Mouse (Mus musculus) hindbrain, embryonic 12.5 days (tissue): ENCODE measurements at regions not wholly inside any gene's neighbourhood (a gene's known extent, or its start where the extent isn't known, plus 50 kb on each side); places are given as distances from the start of the nearest gene placed in this dataset.
A peak's percentile ranks its signal among the peaks of the same experiment; 100 is the strongest.

Experiments used
- ATAC-seq: fragments of 200-750 bp; cut with Nextera tagmentation; 2 replicates; pipeline ENCODE4 v1.8.0; 2017; ENCODE audit warnings: moderate TSS enrichment; ENCODE audit not compliant: low FRiP score
- H3K27ac ChIP-seq: fragments of 300-500 bp; sonication (generic); 2 replicates; pipeline ENCODE4 v1.5.1; 2016; ENCODE audit warnings: mild to moderate bottlenecking
- H3K27me3 ChIP-seq: fragments of 300-500 bp; sonication (generic); 2 replicates; pipeline ENCODE4 v1.6.1; 2016; ENCODE audit warnings: mild to moderate bottlenecking
- H3K36me3 ChIP-seq: fragments of 300-500 bp; sonication (generic); 2 replicates; pipeline ENCODE4 v1.6.1; 2016; ENCODE audit warnings: mild to moderate bottlenecking
- H3K4me1 ChIP-seq: fragments of 300-500 bp; sonication (generic); 2 replicates; pipeline ENCODE4 v1.6.1; 2016
- H3K4me2 ChIP-seq: fragments of 300-500 bp; sonication (generic); replicated peaks from 2 replicates; pipeline ENCODE4 v1.6.1; 2016; ENCODE audit warnings: mild to moderate bottlenecking
- H3K4me3 ChIP-seq: fragments of 300-500 bp; sonication (generic); 2 replicates; pipeline ENCODE4 v1.5.1; 2016; ENCODE audit warnings: mild to moderate bottlenecking
- H3K9ac ChIP-seq: fragments of 300-500 bp; sonication (generic); 2 replicates; pipeline ENCODE4 v1.6.1; 2016; ENCODE audit warnings: mild to moderate bottlenecking, moderate library complexity
- H3K9me3 ChIP-seq: fragments of 300-500 bp; sonication (generic); replicated peaks from 2 replicates; pipeline ENCODE4 v1.6.1; 2016; ENCODE audit warnings: mild to moderate bottlenecking
- WGBS: fragments of 180-500 bp; shearing (Covaris S2); methylation state at CpG from one replicate; pipeline ENCODE4 v1.1.7; 2016; 5-methylcytosine and 5-hydroxymethylcytosine counted together

DNA sequence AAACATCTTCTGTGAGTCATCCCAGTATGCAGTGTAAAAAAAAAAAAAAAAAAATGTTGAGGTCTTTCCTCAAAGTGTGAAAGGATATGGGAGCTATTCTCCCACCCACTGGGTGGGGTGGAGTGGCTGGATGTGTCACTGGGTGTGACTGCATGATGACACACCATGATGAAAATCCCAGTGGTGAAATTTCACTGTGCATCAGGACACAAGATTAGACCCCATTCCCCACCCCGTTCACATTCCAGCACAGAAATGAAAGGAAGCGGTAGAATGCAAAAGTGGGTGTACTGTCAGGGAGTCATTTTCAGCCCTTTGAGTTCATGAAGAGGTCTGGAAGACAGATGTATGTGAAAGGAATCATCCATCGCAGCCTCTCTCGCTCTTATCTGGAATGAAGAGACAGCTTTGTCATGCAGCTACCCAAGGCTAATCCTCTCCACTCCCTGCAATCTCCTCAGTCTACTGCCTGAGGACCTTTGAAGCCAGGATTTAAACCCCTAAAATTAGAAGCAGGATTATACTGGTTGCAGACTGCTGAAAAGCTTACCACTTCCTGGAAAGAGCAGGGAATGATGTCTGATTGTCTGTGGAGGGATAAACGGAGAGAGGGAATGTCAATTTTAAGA, 405.6 kb upstream of the Atp2b1 start:
- Histone ChIP-seq H3K27ac (no peak overlapping the region), H3K9ac (no peak overlapping the region), H3K4me1 (no peaks in the 10 kb centered on the region), H3K27me3 (no peaks in the 10 kb centered on the region), H3K36me3 (no peaks in the 10 kb centered on the region), H3K4me2 (no peak overlapping the region), H3K9me3 (no peaks in the 10 kb centered on the region), H3K4me3 (no peak overlapping the region)
- no peak for ATAC-seq
- WGBS: 59% methylated on average over 5 of the region's 5 CpGs

- no peak overlapping the region for H3K4me2 ChIP-seq
- H3K4me3 ChIP-seq: no peak overlapping the region
- no peaks in the 10 kb centered on the region for H3K36me3 ChIP-seq
- H3K9me3 ChIP-seq: no peaks in the 10 kb centered on the region
- WGBS: 89% methylated on average over 1 of the region's 1 CpGs
- no peak overlapping the region for H3K9ac ChIP-seq
- H3K27me3 ChIP-seq: no peaks in the 10 kb centered on the region
- no peak for ATAC-seq
- no peak overlapping the region for H3K27ac ChIP-seq
- no peaks in the 10 kb centered on the region for H3K4me1 ChIP-seq
Measured at GRCm38 (mm10) chr10:98514836-98515235, 399.4 kb upstream of the Atp2b1 start.

DNA sequence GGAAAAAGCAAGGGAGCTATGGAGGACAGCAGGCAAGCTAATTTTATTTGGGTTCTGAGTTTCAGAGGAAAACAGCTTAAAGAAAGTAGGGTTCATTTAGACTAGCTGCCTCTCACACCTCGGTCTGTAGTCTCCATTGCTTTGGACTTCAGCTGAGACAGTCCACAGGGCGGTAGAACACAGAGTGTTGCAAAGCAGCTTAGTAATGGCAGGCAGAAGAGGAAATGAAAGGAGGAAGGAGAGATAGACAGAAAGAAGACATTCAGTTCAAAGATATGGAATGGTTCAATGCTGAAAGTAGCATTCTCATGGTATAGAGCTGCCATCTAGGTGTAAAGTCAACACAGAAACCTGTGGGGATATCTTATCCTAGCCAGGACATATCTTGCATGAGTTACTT, 396.6 kb upstream of the Atp2b1 start:
- no peaks in the 10 kb centered on the region for H3K36me3 ChIP-seq
- no peak overlapping the region for H3K4me3 ChIP-seq
- 91% methylated on average over 2 of the region's 2 CpGs for WGBS
- no peaks in the 10 kb centered on the region for H3K4me1 ChIP-seq
- H3K4me2 ChIP-seq: no peak overlapping the region
- no peak overlapping the region for H3K27ac ChIP-seq
- H3K9me3 ChIP-seq: no peaks in the 10 kb centered on the region
- no peaks in the 10 kb centered on the region for H3K27me3 ChIP-seq
- no peak for ATAC-seq
- no peak overlapping the region for H3K9ac ChIP-seq

GRCm38 (mm10) chr10:98529565-98529964, 384.6 kb upstream of the Atp2b1 start:
- Histone ChIP-seq H3K27me3 (no peaks in the 10 kb centered on the region), H3K9me3 (no peaks in the 10 kb centered on the region; the same call in 1 of the 2 replicates), H3K4me2 (no peak overlapping the region), H3K27ac (no peak overlapping the region), H3K4me3 (no peak overlapping the region), H3K4me1 (no peaks in the 10 kb centered on the region), H3K36me3 (no peaks in the 10 kb centered on the region), H3K9ac (no peak overlapping the region)
- no peak for ATAC-seq
- 77% methylated on average over 4 of the region's 4 CpGs for WGBS

DNA sequence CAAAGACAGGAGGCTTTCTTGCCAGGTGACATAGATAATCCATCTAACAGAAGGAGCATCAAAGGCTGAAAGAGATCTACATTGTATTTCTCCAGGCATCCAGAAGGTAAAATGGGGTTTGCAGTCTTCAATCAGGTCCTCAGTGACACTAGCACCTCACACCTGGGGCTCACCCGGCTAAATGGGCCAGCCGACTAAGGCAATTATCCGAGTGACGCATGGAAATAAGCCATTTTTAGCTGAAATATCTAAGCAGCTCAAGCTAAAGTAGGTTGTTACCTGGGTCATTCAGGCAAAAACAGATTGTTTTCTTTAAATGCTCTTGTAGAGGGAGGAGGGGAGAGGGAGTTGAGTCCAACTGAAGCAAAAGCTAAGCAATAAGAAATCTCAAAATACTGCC, 382.8 kb upstream of the Atp2b1 start:
- H3K4me3 ChIP-seq: no peak overlapping the region
- H3K27ac ChIP-seq: no peak overlapping the region
- WGBS: 91% methylated on average over 4 of the region's 4 CpGs
- no peaks in the 10 kb centered on the region for H3K4me1 ChIP-seq
- no peak overlapping the region for H3K4me2 ChIP-seq
- H3K9ac ChIP-seq: no peak overlapping the region
- no peaks in the 10 kb centered on the region for H3K27me3 ChIP-seq
- no peaks in the 10 kb centered on the region for H3K9me3 ChIP-seq
- no peaks in the 10 kb centered on the region for H3K36me3 ChIP-seq
- no peak for ATAC-seq

DNA sequence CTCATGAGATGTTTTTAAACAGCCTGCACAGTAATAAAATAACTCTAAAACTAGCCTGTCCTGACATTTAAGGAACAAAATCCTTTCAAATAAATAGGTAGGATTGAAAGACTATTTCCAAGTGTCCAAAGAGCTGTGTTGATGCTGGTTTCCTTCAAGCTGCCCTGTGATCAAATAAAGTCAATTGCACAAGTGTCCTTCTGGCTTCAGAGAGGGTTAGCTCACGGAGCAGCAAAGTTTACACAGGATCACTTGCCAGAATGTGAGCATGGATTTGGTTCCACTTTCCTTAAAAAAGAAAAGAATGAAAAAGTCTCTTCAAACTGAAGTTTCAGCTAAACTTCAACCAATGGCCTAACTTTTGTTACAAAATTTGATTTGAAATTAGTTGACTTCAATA, 375.5 kb upstream of the Atp2b1 start:
- H3K4me3 ChIP-seq: no peak overlapping the region
- H3K9me3 ChIP-seq: no peaks in the 10 kb centered on the region
- peaks cover 6% of the 10 kb centered on the region for H3K4me1 ChIP-seq
- 81% methylated on average over 1 of the region's 1 CpGs for WGBS
- no peak overlapping the region for H3K27ac ChIP-seq
- H3K27me3 ChIP-seq: no peaks in the 10 kb centered on the region
- no peak for ATAC-seq
- H3K4me2 ChIP-seq: no peak overlapping the region
- H3K36me3 ChIP-seq: no peaks in the 10 kb centered on the region
- no peak overlapping the region for H3K9ac ChIP-seq

GRCm38 (mm10) chr10:98541062-98541461, 373.1 kb upstream of the Atp2b1 start:
- no peaks in the 10 kb centered on the region for H3K36me3 ChIP-seq
- H3K4me1 ChIP-seq: peaks cover 6% of the 10 kb centered on the region
- no peak overlapping the region for H3K4me3 ChIP-seq
- H3K27ac ChIP-seq: no peak overlapping the region
- no peak overlapping the region for H3K9ac ChIP-seq
- ATAC-seq: no peak
- H3K9me3 ChIP-seq: no peaks in the 10 kb centered on the region
- H3K27me3 ChIP-seq: no peaks in the 10 kb centered on the region
- H3K4me2 ChIP-seq: no peak overlapping the region

DNA sequence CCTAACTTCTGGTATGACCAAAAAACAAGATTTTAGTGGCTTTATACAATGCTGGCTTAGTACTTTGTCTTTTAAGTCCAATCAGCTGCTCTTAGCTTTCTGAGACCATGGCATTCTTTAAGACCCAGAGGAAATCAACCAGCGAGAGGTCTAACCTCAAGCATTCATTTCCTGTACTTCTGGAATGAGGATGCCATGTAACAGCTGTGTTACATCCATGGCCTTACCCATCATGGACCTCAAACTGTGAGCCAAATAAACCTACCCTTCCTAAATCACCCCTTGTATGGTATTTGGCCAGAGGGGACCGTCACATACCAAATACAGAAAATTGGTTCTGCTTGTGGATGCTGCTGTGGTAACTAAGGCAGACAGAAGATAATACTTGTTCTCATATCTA, 372.1 kb upstream of the Atp2b1 start:
- Histone ChIP-seq H3K4me2 (no peak overlapping the region), H3K4me1 (peaks cover 6% of the 10 kb centered on the region), H3K9ac (no peak overlapping the region), H3K27me3 (no peaks in the 10 kb centered on the region), H3K27ac (no peak overlapping the region), H3K9me3 (no peaks in the 10 kb centered on the region), H3K4me3 (no peak overlapping the region), H3K36me3 (no peaks in the 10 kb centered on the region)
- WGBS: 83% methylated on average over 2 of the region's 2 CpGs
- no peak for ATAC-seq

DNA sequence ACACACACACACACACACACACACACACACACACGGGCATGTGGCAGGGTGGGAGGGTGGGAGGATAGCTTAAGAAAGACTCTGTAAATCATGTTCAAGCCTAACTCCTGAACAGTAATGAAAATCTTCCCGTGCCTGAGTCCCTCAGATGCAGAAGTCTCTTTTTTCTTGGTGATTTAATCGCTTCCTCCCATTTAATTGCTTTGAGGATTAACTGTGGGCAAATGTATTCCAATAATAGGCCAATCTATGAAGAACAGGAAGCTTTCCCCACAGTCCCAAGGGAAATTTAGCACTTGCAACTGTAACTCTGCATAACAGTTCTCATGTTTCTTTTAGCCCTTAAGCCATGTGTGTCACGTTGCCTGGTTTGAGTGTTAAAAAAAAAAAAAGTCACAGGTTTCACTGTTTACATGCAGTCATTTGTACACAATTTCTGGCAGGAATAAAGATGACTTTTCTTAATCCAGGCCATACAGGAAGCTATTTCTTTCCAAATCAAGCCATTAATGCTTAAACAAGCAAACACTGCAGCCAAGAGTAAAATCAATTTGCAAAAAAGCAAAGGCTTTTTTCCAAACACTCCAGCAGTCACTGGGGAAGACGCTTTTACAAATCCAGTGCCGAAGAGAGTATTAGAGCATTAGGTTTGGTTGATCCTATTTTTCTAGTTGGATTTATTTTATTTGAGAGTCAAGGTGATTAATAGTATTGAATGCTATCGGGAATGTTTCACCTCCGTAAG, 370.8 kb upstream of the Atp2b1 start:
- Histone ChIP-seq H3K9ac (no peak overlapping the region), H3K4me2 (no peak overlapping the region), H3K27ac (no peak overlapping the region)

DNA sequence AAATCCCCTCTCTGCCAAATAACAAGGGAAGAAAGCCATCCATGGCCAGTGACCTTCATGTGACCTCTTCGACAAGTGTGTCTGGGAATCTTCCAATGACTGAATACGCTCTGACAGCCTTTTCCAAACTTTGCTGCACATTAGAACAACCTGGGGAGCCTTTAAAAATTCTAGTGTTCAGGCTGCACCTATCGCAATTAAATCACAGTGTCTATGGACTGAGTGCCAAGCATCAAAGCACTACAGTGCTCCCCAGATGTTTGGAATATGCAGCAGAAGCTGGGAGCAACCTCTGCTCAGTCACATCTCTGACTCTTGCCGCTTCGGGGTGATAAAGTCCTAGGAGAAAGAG, 370.2 kb upstream of the Atp2b1 start:
- Histone ChIP-seq H3K4me1 (peaks cover 6% of the 10 kb centered on the region), H3K27me3 (no peaks in the 10 kb centered on the region), H3K4me2 (no peak overlapping the region), H3K9me3 (no peaks in the 10 kb centered on the region), H3K9ac (no peak overlapping the region), H3K4me3 (no peak overlapping the region), H3K27ac (no peak overlapping the region), H3K36me3 (no peaks in the 10 kb centered on the region)
- no peak for ATAC-seq
- 62% methylated on average over 5 of the region's 5 CpGs for WGBS

More for the DNA sequence above, 370.8 kb upstream of the Atp2b1 start:
- no peak overlapping the region for H3K4me3 ChIP-seq
- ATAC-seq: peak; percentile 77
- H3K36me3 ChIP-seq: no peaks in the 10 kb centered on the region
- WGBS: 48% methylated on average over 8 of the region's 8 CpGs
- H3K4me1 ChIP-seq: peaks cover 6% of the 10 kb centered on the region
- H3K27me3 ChIP-seq: no peaks in the 10 kb centered on the region
- no peaks in the 10 kb centered on the region for H3K9me3 ChIP-seq

GRCm38 (mm10) chr10:98554575-98554974, 359.6 kb upstream of the Atp2b1 start:
- H3K4me1 ChIP-seq: no peaks in the 10 kb centered on the region
- H3K9ac ChIP-seq: no peak overlapping the region
- H3K4me2 ChIP-seq: no peak overlapping the region
- no peak overlapping the region for H3K4me3 ChIP-seq
- no peaks in the 10 kb centered on the region for H3K36me3 ChIP-seq
- H3K27me3 ChIP-seq: no peaks in the 10 kb centered on the region
- ATAC-seq: no peak
- H3K27ac ChIP-seq: no peak overlapping the region
- 90% methylated on average over 3 of the region's 3 CpGs for WGBS
- no peaks in the 10 kb centered on the region for H3K9me3 ChIP-seq

GRCm38 (mm10) chr10:98557470-98558060, 356.6 kb upstream of the Atp2b1 start:
- H3K9ac ChIP-seq: no peak overlapping the region
- 90% methylated on average over 9 of the region's 9 CpGs for WGBS
- no peaks in the 10 kb centered on the region for H3K36me3 ChIP-seq
- H3K4me2 ChIP-seq: no peak overlapping the region
- H3K27ac ChIP-seq: no peak overlapping the region
- no peaks in the 10 kb centered on the region for H3K4me1 ChIP-seq
- H3K9me3 ChIP-seq: no peaks in the 10 kb centered on the region
- no peaks in the 10 kb centered on the region for H3K27me3 ChIP-seq
- ATAC-seq: no peak
- H3K4me3 ChIP-seq: no peak overlapping the region

DNA sequence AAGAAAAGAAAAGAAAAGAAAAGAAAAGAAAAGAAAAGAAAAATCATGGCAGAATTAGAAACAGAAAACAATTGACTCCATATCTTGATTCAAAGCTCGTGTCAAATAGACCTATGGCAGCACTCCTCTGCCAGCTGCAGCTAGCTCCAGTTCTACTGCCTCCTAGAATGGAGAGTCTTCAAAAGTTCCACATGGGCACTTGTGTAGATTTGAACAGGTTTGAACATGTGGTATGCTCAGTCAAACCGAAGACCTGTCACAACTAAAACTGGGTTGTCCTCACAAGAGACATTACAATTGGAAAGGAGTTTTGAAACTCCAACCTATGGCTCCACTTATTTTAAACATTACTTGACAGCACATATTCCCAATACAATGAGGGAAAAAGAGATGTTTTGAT, 355.6 kb upstream of the Atp2b1 start:
- Histone ChIP-seq H3K4me1 (no peaks in the 10 kb centered on the region), H3K27ac (no peak overlapping the region), H3K4me3 (no peak overlapping the region), H3K4me2 (no peak overlapping the region), H3K27me3 (no peaks in the 10 kb centered on the region), H3K9me3 (no peaks in the 10 kb centered on the region), H3K36me3 (no peaks in the 10 kb centered on the region), H3K9ac (no peak overlapping the region)
- WGBS: 85% methylated on average over 2 of the region's 2 CpGs
- ATAC-seq: no peak
